Mouse (Mus musculus) forebrain, embryonic 10.5 days (tissue): ENCODE data around the gene Ngdn. TPM values are rescaled to one million over a fixed set of nuclear protein-coding genes. Genes with fewer than 3 reads are reported as not detected.

Experiments used
- DNase-seq: peaks from one replicate; pipeline ENCODE4 v3.0.0-alpha.2; 2017; ENCODE audit warnings: low spot score; ENCODE audit errors: extremely low spot score
- H3K27ac ChIP-seq: fragments of 300-500 bp; sonication (generic); 2 replicates; pipeline ENCODE4 v1.5.1; 2016; ENCODE audit warnings: mild to moderate bottlenecking
- H3K27me3 ChIP-seq: fragments of 300-500 bp; sonication (generic); 2 replicates; pipeline ENCODE4 v1.6.1; 2016; ENCODE audit warnings: mild to moderate bottlenecking; ENCODE audit not compliant: poor library complexity, severe bottlenecking
- H3K36me3 ChIP-seq: fragments of 300-500 bp; sonication (generic); replicated peaks from 2 replicates; pipeline ENCODE4 v1.6.1; 2016; ENCODE audit warnings: mild to moderate bottlenecking, moderate library complexity
- H3K4me1 ChIP-seq: fragments of 300-500 bp; sonication (generic); 2 replicates; pipeline ENCODE4 v1.6.1; 2016
- H3K4me3 ChIP-seq: fragments of 300-500 bp; sonication (generic); 2 replicates; pipeline ENCODE4 v1.5.1; 2016; ENCODE audit warnings: mild to moderate bottlenecking, moderate library complexity
- H3K9me3 ChIP-seq: fragments of 300-500 bp; sonication (generic); 2 replicates; pipeline ENCODE4 v1.6.1; 2016; ENCODE audit warnings: mild to moderate bottlenecking, moderate library complexity
- WGBS: fragments of 180-500 bp; shearing (Covaris S2); methylation state at CpG from one replicate; pipeline ENCODE4 v1.1.7; 2016; 5-methylcytosine and 5-hydroxymethylcytosine counted together
- polyA plus RNA-seq: library from polyadenylated mRNA; unstranded; fragments of >200 nt; fragmentation: Nextera tagmentation; extraction: Ambion mirVana; gene quantifications from 2 replicates; pipeline ENCODE4 v1.2.1, GENCODE M21; 2016

Ngdn gene
- polyA plus RNA-seq, 1 experiment from 2014 or later = 102 TPM

DNA sequence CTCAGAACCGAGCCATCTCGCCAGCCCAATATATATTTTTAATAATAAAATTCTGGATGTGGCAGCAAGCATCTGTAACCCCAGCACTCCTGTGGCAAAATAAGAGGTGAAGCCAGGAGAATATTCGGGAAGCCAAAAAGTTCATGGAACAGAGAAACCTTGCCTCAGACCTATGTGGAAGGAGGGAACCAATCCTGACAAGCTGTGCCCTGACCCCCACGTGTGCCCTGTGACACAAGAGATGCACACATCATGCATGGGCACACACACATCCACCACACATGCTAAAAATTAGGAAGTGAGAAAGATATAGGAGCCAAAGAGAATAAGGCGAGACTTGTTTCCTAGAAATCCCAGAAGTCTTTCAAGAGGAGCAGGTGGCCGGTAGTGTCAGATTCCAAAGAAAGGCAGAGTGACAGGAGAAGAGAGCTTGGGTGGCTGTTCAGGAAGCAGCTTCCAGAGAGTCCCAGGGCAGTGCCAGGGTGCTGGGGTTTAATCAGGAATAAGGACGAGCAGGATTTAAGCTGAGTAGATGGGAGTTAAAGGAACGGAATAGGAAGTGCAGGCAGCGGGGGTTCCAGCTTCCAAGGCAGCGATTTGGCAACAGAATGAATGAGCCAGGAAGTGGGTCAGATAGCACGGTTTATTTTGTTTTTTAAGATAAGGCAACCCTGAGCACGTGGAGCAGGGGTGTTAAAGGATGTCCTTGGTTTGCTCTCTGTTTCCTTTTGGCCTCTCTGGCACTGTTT lies 13.1 kb upstream of the Ngdn start:
- 54% methylated on average over 12 of the region's 12 CpGs for WGBS

DNA sequence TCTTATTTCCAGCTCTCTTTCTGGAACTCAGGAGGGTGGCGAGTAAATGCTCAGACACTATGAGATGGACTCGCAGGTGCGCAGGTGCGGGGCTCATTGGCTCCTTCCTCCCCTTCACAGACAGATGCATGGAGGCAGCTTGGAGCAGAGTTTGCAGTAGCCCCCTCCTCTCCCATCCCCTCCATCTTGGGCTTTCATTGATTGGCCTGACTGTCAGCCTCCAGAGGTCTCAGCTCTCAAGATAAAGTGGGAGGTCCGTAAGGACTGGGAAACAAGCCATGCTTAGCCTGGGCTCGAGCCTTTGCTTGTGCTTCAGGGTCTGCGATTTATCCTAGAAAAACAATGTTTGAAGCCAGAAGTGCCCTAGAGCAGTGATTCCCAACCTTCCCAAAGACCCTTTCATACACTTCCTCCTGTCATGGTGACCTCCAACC lies 12.6 kb upstream of the Ngdn start:
- H3K4me3 ChIP-seq = no peak overlapping the region
- WGBS = 76% methylated on average over 7 of the region's 7 CpGs
- H3K4me1 ChIP-seq = peaks cover 32% of the 10 kb centered on the region
- H3K27me3 ChIP-seq = no peaks in the 10 kb centered on the region
- H3K36me3 ChIP-seq = no peaks in the 10 kb centered on the region
- no peak for DNase-seq
- H3K27ac ChIP-seq = 0 out of 2 replicates have a peak overlapping the region, but pooled peaks have one; percentile 22
- H3K9me3 ChIP-seq = no peaks in the 10 kb centered on the region

More for the DNA sequence above, 13.1 kb upstream of the Ngdn start:
- Histone ChIP-seq H3K4me1 (peaks cover 38% of the 10 kb centered on the region), H3K4me3 (no peak overlapping the region), H3K9me3 (no peaks in the 10 kb centered on the region), H3K27ac (0 out of 2 replicates have a peak overlapping the region, but pooled peaks have one; percentile 22), H3K36me3 (no peaks in the 10 kb centered on the region), H3K27me3 (no peaks in the 10 kb centered on the region)
- DNase-seq = no peak

DNA sequence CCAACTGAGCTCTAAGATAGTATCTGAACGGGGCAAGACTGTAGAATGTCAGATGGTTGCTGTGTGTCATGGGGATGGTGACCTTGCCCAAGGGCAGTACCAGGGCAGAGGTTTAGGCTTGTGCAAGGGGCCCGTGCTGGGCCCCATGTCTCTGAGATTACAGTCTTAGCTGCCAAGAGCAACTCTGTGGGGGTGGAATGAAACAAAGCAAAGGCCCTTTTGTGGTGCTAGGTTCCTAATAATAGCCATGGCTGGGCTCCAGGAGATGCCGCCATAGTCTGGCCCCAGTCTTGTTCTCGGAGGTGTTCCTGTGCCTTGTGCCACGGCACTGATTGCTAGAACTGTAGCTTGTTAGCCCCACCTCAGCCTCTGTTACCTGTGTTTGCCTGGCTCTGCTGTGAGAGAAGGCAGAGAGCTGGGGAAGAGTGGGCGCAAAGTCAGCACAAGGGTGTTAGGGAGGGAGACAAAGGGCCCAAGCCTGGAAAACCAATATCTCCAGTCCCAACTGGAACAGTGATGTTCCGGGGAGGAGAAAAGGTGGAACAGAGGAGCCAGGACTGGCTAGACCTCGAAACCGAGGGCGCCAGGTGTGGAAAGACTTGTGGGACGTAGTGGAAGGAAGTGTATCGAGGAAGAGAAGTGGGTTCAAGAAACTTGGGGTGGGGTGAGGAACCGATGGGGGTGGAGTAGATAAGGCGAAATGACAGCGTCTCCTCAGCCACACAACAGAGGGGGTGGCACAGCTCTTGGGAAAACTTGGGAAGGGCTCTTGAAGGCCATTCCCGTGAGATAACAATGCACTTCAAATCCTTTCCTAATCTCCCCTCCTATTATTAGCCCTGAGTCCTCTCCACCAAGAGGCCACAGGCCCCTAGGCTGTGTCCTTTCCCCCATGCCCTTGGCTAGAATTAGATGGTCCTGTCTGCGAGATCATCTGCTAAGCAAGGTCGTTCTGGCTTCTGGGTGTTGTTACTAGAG lies 11.1 kb upstream of the Ngdn start:
- no peaks in the 10 kb centered on the region for H3K36me3 ChIP-seq
- WGBS = 74% methylated on average over 18 of the region's 18 CpGs

DNA sequence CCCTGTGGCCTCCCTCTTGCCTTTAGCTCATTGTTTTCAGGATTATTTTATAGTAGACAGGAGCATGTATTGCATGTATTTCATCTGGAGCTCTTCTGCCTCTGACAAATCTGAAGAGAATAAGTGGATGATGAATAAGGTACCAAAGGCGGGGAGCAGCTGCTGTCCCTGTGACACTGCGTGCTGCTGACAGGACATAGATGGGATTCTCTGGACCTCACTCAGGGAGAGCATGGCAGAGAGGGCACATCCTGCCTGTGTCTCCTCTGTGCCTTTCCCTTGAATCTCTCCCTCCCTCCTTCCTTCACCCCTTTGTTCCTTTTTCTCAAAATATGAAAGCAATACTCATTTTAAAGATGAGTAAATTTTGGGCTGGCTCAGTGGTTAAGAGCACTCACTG lies 9.7 kb upstream of the Ngdn start:
- no peaks in the 10 kb centered on the region for H3K27me3 ChIP-seq
- H3K4me3 ChIP-seq = no peak overlapping the region
- no peak for DNase-seq
- H3K36me3 ChIP-seq = no peaks in the 10 kb centered on the region
- H3K27ac ChIP-seq = no peak overlapping the region
- 86% methylated on average over 2 of the region's 2 CpGs for WGBS
- peaks cover 30% of the 10 kb centered on the region for H3K4me1 ChIP-seq
- H3K9me3 ChIP-seq = no peaks in the 10 kb centered on the region

More for the DNA sequence above, 11.1 kb upstream of the Ngdn start:
- H3K27ac ChIP-seq = peak overlapping the region; percentile 76
- H3K9me3 ChIP-seq = no peaks in the 10 kb centered on the region
- H3K27me3 ChIP-seq = no peaks in the 10 kb centered on the region
- DNase-seq = no peak
- H3K4me1 ChIP-seq = peaks cover 30% of the 10 kb centered on the region
- no peak overlapping the region for H3K4me3 ChIP-seq

DNA sequence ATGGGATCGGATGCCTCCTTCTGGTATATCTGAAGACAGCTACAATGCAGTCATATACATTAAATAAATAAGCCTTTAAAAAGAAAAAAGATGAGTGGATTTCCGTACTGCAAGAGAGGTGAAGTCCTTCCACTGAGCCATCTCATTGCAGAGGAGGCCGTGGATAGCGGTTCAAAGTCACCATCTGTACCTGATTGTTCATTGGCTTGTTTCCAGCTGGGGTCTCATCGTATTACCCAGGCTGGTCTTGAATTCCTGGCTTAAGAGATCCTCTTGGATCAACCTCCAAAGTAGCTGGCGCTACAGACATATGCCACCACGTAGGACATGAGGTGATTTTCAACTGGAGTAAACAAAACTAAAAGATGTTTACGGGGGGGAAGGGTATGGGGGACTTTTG lies 9.3 kb upstream of the Ngdn start:
- no peaks in the 10 kb centered on the region for H3K36me3 ChIP-seq
- H3K9me3 ChIP-seq = no peaks in the 10 kb centered on the region
- no peak overlapping the region for H3K4me3 ChIP-seq
- WGBS = 86% methylated on average over 8 of the region's 8 CpGs
- H3K27ac ChIP-seq = no peak overlapping the region
- DNase-seq = no peak
- H3K27me3 ChIP-seq = no peaks in the 10 kb centered on the region
- peaks cover 30% of the 10 kb centered on the region for H3K4me1 ChIP-seq

DNA sequence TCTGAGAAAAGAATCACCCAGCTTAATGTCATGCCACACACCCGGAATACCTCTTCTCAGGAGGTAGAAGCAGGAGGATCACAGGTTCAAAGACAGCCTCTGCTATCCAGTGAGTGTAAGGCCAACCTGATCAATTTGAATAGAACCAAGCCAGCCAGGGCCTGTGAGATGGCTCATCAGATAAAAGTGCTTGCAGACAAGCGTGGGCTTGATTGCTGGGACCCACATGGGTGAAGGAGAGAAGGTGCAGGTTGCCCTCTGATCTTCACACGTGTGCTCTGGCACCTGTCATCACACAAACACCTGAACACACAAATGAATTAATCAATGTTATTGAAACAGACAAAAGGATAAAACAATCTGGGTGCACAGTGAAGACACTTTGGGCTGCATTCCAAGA lies 8.7 kb upstream of the Ngdn start:
- Histone ChIP-seq H3K4me3 (no peak overlapping the region), H3K9me3 (no peaks in the 10 kb centered on the region), H3K36me3 (no peaks in the 10 kb centered on the region), H3K27ac (no peak overlapping the region), H3K27me3 (no peaks in the 10 kb centered on the region), H3K4me1 (peaks cover 30% of the 10 kb centered on the region)
- DNase-seq = no peak
- WGBS = 76% methylated on average over 3 of the region's 3 CpGs

DNA sequence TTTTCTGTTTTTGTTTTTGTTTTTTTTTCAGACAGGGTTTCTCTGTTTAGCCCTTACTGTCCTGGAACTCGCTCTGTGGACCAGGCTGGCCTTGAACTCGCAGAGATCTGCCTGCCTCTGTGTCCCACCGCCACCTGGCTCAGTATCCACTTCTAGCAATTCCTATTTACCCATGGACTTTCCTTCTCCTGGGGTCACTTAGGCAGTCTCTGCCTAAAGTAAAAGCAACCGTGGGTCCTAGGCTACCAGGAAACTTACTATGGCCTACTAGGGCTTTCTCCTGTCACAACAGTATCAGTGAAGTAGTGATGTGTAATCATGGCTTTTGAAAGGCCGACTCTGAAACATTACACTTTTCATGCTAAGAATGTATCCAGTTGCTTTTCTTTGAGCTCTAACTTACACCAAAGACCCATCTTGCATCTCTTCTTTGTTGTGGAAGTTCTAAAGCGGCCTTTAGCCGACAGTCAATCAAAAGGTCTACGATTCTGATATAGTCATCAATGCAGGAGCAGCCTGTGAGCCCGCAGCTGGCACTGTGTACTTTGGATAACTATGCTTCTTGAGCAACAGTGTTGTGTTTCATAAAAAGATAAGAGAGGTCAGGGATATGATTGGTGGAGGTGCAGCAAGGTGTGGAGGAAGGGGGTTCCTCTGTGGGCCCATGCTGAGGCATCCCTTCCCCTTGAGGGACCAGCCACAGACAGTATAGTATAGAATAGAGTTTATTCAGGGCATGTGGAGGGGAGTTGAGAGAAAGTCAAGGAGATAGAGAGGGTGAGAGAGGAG lies 7.9 kb upstream of the Ngdn start:
- Histone ChIP-seq H3K9me3 (no peaks in the 10 kb centered on the region), H3K4me1 (peaks cover 26% of the 10 kb centered on the region), H3K27me3 (no peaks in the 10 kb centered on the region), H3K36me3 (no peaks in the 10 kb centered on the region), H3K4me3 (no peak overlapping the region), H3K27ac (no peak overlapping the region)
- no peak for DNase-seq
- 87% methylated on average over 9 of the region's 9 CpGs for WGBS

DNA sequence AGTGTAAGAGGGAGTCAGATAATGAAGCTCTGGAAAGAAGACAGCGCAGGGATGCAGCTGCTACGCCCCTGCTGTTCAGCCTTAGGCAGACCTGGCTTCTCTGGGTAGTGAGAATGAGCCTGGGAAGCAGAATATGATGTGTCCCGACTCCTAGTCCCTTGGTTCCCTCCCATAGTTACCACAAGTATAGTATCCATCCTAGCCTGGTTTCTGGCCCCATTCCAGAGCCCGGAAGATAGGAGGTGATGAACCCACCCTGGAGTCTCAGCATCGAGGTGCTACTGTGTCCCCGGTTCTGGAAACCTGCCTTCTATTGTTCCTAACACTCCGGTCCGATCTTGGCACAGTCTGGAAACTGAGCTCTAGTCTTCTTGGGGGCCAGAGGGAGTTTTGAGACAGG lies 6.8 kb upstream of the Ngdn start:
- Histone ChIP-seq H3K27me3 (no peaks in the 10 kb centered on the region), H3K9me3 (no peaks in the 10 kb centered on the region), H3K4me3 (no peak overlapping the region), H3K27ac (no peak overlapping the region), H3K4me1 (peaks cover 17% of the 10 kb centered on the region), H3K36me3 (no peaks in the 10 kb centered on the region)
- DNase-seq = no peak
- 82% methylated on average over 8 of the region's 8 CpGs for WGBS

DNA sequence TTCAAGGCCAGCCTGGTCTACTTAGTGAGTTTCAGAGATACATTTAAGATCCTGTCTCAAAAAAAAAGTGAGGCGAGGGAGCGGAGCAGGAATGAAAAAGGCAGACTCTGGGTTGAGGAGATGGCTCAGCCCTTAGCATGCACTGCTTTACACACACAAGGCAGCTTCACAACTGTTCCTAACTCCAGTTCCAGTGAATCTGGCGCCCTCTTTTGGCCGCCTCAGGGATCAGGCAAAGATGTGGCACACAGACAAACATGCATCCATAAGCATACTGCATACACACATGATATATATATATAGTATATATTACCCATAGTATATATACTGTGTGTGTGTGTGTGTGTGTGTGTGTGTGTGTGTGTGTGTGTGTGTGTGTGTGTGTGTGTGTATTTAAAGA lies 4.1 kb upstream of the Ngdn start:
- Histone ChIP-seq H3K4me3 (no peak overlapping the region), H3K27ac (no peak overlapping the region), H3K9me3 (no peaks in the 10 kb centered on the region), H3K27me3 (no peaks in the 10 kb centered on the region), H3K36me3 (no peaks in the 10 kb centered on the region), H3K4me1 (peaks cover 9% of the 10 kb centered on the region)
- WGBS = 57% methylated on average over 4 of the region's 4 CpGs
- no peak for DNase-seq

DNA sequence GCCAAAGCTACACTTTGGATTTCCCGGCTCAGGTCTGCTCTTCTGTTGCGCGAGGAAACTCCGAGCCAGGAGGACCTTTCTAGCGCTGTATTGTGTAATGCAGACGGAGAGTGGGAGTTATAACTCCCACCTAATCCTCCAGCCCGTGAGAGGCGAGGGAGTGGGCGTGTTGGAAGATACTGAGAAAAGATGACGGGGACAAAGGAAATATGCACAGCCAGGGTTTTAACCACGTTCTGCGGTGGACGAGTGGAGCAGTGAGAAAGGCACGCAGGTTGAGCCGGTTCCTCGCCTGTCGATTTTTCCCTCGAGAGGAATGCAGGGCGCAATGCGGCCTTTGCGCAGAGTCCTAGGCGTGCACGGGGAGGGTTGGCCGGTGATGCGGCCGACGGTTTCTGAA lies 663 bp upstream of the Ngdn start:
- no peak for DNase-seq
- Histone ChIP-seq H3K4me1 (peaks cover 15% of the 10 kb centered on the region), H3K27ac (peak overlapping the region; percentile 94), H3K27me3 (no peaks in the 10 kb centered on the region), H3K4me3 (peak overlapping the region; percentile 80), H3K9me3 (no peaks in the 10 kb centered on the region), H3K36me3 (peaks cover 24% of the 10 kb centered on the region)
- under 1% methylated on average over 27 of the region's 27 CpGs for WGBS

DNA sequence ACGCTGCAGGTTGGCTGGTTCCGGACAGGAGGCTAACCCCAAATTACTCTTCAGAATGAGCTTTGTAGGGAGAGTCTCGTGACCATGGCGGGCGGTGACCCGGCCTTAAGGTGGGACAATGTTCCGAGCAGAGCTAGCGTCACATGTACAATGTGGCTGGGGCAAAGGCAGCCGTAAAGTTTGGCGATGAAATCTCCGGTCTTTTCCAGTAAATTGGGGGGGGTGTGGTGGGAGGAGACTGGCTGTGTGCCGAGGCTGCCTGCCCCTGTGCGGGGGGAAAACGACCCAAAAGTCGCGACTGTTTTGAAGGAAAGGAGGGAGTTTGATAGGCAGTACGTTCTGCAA lies 485 bp downstream of the Ngdn start:
- no peaks in the 10 kb centered on the region for H3K27me3 ChIP-seq
- H3K4me1 ChIP-seq = peaks cover 15% of the 10 kb centered on the region
- H3K27ac ChIP-seq = peak overlapping the region; percentile 87
- H3K9me3 ChIP-seq = no peaks in the 10 kb centered on the region
- WGBS = under 1% methylated on average over 17 of the region's 17 CpGs
- H3K36me3 ChIP-seq = peaks cover 36% of the 10 kb centered on the region
- peak overlapping the region; percentile 80 for H3K4me3 ChIP-seq
- no peak for DNase-seq

DNA sequence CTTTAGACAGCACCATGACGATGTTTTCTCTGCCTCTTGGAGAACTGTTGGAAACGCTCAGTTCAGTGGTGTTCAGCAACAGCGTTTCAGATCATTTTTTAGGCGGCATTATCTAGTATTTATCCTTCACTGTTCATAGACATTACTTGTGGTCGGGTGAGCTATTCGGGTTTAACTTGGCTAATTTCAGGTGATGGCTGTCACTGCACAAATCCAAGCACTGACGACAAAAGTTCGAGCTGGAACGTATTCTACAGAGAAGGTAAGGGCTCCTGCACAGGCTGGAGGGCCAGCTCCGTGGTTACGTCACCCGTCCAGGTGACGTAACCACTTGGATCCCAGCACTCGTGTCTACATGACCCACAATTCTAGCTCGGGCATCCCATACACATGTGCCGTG lies 1.6 kb downstream of the Ngdn start:
- Histone ChIP-seq H3K27me3 (no peaks in the 10 kb centered on the region), H3K4me1 (peaks cover 15% of the 10 kb centered on the region), H3K9me3 (no peaks in the 10 kb centered on the region), H3K36me3 (peaks cover 47% of the 10 kb centered on the region), H3K27ac (no peak overlapping the region), H3K4me3 (peak overlapping the region; percentile 80; the same call in 1 of the 2 replicates)
- 94% methylated on average over 16 of the region's 16 CpGs for WGBS
- no peak for DNase-seq
